Mouse (Mus musculus): Measurements from ENCODE around the gene Gm8180. TPM values are rescaled to one million over a fixed set of nuclear protein-coding genes. Genes with fewer than 3 reads are reported as not detected.

The Gm8180 gene
- polyA plus RNA-seq, 1 experiment = not detected

Other genes with a start within 250 kb of the Gm8180 start
- gene Gm5799, start 241.2 kb downstream of the Gm8180 start, polyA plus RNA-seq (2012; rRNA removed) = not detected in 2 replicates
- gene Gm17654, start 205.6 kb downstream of the Gm8180 start, polyA plus RNA-seq (2012; rRNA removed) = not detected in 2 replicates
- not detected in 2 replicates for gene Gm10375, start 176.7 kb downstream of the Gm8180 start, polyA plus RNA-seq (2012; rRNA removed)
- gene Gm8165, start 107.5 kb downstream of the Gm8180 start, polyA plus RNA-seq (2012; rRNA removed) = not detected in 2 replicates
- 0.10 and 0.46 TPM in 2 replicates for gene Gm7324, start 86.9 kb downstream of the Gm8180 start, polyA plus RNA-seq (2012; rRNA removed)
- gene Gm16506, start 57.3 kb downstream of the Gm8180 start, polyA plus RNA-seq (2012; rRNA removed) = not detected in 2 replicates
- gene Gm6526, start 36.9 kb downstream of the Gm8180 start, polyA plus RNA-seq (2012; rRNA removed) = not detected in 2 replicates
- not detected in 2 replicates for gene Ear1, start 90.8 kb upstream of the Gm8180 start, polyA plus RNA-seq (2012; rRNA removed)
- gene Ear10, start 138.8 kb upstream of the Gm8180 start, polyA plus RNA-seq (2012; rRNA removed) = not detected in 2 replicates
- 0.15 and 0.16 TPM in 2 replicates for gene Gm8113, start 140.6 kb upstream of the Gm8180 start, polyA plus RNA-seq (2012; rRNA removed)
- gene Ang5, start 172.3 kb upstream of the Gm8180 start, polyA plus RNA-seq (2012; rRNA removed) = not detected in 2 replicates
- not detected in 2 replicates for gene Ang6, start 217.5 kb upstream of the Gm8180 start, polyA plus RNA-seq (2012; rRNA removed)